Mouse (Mus musculus) left cerebral cortex, postnatal 14 days (tissue): Measurements from ENCODE around the gene Npb. TPM values are rescaled to one million over a fixed set of nuclear protein-coding genes. Genes with fewer than 3 reads are reported as not detected.

Experiments used
- DNase-seq, 2 experiments: peaks; one replicate each; pipeline ENCODE4 v3.0.0; 2021 to 2022; ENCODE audit warnings: low spot score in 2 of 2, mixed read lengths in 1 of 2
- intact Hi-C: fragments of 180-260 bp; cut with DNase I; formaldehyde crosslinking; loops from one replicate; pipeline ENCODE4 v1.15.1; 2025
- total RNA-seq, 2 experiments: library from RNA; stranded (reverse); gene quantifications; 2 replicates each; pipeline ENCODE4 v1.2.3; 2021

Npb gene
- total RNA-seq, 2 experiments from 2014 or later = 0.97 to 1.0 TPM

DNA sequence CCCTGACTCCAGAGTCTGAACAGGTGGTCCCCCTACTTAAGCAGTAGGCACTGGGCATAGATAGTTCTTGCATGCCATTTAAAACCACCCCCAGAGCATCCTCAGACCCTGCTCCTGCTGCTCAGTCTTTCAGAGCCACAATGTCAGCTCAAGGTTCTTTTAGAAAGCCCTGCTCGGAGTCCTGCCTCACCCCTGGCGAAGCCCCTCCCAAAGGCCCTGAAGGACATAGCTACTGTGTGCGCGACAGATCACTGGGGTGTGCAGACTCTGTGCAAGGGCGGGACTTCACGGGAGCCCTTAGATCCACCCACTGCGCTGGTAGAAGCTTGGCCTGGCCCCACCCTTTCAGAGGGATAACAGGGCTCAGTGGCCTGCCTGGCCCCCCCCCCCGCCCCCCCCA lies 973 bp downstream of the Npb start:
- no peak for DNase-seq
- intact Hi-C loops = no loop called here

DNA sequence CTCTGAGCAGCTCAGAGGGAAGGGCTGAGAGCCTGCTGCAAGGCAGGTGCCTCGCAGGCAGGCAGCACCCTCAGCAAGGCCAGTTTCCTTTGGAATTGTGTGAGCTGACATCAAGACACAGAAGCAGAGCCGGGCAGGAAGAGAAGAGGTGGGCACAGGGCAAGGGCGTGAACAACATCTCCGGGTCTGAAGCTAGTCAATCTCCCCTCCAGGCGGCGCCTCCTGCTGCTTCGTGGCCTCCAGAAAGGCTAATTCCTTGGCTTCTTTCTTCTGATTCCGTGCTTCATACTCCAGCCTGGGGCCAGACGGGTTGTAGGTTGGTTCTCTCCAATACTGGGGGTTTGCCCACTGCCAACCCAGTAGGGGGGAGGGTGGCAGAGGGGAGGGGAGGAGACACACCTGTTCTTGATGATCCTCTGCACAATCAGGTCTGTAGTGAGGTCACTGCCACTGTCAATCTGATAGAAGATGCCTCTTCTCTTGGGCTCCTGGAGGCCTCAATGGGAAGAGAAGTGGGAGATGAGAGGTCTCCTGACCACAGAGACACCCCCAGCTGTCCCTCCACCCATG lies 2.3 kb downstream of the Npb start:
- intact Hi-C loops = no loop called here
- DNase-seq = no peak

DNA sequence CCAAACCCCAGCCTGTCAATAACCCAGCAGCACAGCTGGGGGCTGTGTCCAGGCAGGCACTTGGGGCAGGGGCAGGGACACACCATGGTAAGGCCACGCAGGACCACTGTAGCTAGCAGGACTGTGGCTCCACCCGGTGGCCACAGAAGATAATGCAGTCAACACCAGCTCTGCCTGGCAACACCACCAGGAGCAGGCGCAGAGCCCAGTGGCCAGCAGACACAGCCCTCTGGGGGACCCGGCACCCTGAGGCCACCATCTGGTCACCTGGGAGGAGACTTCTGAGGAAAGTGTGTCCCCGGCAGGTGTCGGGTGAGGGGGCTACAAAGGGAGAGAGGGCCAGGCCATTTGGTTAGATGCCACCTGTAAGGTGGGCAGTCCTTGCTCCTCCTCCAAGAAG lies 4.5 kb downstream of the Npb start:
- intact Hi-C loops = no loop called here
- DNase-seq = peak; percentile 71 to 86

DNA sequence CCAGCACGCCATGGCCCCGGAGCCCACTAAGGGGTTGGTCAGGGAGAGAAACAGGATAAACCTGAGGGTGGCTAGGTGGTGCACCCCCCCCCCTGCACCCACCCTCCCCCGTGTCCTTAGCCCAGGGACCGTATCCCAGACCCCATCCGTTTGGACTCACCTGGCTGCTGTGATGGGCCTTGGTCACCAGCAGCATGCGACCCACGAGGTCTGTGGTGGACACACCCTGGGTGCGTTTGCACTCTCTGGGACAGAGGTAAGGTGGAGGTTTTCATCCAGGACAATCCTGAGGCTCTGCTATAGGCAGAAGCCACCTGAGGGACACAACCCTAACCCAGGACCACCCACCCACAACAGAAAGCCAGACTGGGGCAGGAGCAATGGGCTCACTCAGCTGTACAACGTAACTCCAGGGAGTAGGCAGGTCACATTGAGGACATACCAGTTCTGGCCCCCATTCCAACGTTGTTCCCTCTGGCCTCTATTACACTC lies 5.2 kb downstream of the Npb start:
- no peak for DNase-seq
- intact Hi-C loops = no loop called here

DNA sequence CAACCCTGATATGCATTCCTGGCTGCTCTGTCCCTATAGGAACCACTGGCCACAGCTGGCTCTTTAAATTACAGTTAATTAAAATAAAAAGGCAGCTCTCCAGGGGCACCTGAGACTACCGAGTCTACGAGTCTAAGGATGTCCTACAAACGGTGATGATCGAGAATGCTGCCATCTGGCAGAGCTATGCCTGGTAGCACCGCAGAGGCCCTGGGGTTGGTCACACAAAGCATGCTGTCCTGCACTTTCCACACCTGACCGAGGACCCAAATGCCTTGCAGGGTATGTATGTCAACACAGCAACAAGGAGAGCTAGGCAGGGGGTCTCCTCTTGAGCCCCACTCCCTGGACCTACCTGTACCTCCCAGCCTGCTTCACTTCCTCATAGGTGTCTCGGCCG lies 5.7 kb downstream of the Npb start:
- DNase-seq = no peak
- intact Hi-C loops = no loop called here

DNA sequence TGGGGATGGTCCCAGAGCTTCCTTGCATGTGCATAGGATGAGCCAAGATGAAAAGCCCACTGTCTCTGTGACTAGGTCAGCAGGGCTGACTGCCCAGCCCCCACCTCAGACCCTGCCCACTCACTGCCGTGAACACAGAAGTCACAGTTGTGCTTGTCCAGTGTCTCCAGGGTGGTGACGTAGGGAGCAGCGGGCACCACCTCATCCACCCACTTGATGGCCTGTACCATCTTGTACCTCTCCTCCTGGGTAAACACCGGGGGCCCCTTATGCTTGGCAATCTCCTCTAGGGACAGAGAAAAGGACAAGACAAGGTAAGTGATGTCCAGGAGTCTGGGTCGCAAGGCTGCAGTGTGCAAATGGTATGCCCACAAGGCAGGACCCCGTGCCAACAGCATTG lies 6.9 kb downstream of the Npb start:
- DNase-seq = no peak

DNA sequence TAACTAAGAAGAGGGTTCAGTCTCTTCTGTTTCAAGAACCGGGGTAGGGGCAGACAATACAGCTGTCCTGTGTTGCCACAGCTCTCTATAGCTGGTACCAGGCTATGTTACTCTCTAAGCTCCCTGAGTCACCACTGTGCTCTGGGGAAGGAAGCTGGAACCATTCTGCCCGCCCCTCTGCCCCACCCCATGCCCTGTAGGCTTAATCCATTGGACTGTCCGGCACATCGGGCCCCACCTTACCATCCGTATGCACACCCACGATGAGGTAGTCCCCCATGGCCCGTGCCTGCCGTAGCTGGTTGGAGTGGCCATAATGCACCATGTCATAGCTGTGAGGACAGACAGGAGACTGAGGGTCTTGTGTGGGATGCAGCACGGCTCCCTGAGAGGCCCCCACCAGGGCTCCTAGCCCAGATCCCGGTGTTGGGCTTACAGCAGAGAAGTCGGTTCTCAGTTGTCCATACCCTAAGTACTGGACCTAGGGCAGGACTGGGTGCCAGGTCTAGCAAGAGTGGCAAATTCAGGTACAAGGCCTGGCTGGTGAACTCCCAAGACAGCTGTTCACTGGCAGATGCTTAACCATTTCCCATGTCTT lies 7.4 kb downstream of the Npb start:
- intact Hi-C loops = loop anchor here (5.0 kb wide), 1 partner anchor 98 kb away; no protein-coding TSS in a partner anchor
- no peak for DNase-seq

More for the DNA sequence above, 6.9 kb downstream of the Npb start:
- intact Hi-C loops = loop anchor here (5.0 kb wide), 1 partner anchor 98 kb away; no protein-coding TSS in a partner anchor

DNA sequence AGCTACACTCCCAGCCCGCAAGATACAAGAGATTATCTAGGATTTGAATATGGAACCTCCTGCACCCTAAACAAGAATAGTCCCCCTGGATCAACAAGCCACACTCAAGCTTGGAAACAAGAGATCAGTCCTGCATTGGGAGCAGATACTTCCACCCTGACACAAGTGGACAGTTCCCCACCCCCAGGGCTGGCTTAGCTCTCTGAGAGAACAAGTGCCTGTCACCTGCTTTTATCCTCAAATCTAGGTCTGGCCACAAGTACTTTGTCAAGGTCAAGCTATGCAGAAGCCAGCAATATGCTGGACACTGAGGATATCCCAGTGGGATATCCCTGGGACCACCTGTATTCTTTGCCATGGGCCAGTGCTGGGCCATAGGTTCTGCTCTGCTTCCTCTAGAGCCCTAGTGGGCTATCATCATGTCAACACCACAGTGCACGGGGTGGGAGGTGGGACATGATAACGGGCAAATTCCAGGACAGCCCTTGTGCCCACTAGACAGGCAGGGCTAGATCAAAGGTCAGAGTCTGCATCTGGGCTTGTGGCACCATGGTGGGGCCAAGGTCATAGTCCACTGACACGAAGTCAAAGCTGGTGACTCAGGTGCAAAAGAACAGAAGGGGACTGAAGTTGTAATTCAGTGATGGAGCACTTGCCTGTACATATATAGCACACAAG lies 8.5 kb downstream of the Npb start:
- DNase-seq = no peak
- intact Hi-C loops = loop anchor here (5.0 kb wide), 1 partner anchor 99 kb away; no protein-coding TSS in a partner anchor

DNA sequence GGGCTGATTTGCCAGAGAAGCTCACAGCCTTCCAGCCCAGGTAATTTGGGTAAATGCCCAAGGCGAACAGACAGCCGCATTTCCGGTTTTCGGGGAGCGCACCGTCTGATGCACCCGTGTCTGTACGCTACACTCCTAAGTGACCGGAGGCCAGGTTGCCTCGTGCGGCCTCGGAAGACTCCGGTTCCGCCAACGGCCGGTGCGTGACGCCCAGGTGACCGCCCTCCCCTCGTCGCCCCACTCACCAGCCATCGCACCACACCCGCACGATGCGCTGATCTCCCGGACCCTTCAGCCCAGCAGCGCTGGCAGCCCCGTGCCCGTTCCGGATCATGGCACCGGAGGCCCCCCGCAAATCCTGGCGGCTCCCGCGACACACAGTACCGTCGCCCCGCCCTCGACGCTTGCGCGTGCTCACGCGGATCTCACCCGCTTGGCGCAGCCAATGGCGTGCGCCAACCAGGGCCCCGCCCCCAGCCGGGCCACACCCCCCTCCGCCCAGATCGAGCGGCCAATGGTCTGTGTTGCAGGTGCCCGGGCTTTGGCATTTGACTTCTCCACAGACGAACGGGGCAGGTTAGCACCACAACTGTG lies 9.3 kb downstream of the Npb start, which contains the start of gene Pcyt2:
Gene Pcyt2, minus strand, starts transcription at position 418 of the 594 bp plus-strand sequence.
- intact Hi-C loops = loop anchor here (5.0 kb wide), 1 partner anchor 100 kb away; no protein-coding TSS in a partner anchor
- DNase-seq = peak; percentile 91 to 92

DNA sequence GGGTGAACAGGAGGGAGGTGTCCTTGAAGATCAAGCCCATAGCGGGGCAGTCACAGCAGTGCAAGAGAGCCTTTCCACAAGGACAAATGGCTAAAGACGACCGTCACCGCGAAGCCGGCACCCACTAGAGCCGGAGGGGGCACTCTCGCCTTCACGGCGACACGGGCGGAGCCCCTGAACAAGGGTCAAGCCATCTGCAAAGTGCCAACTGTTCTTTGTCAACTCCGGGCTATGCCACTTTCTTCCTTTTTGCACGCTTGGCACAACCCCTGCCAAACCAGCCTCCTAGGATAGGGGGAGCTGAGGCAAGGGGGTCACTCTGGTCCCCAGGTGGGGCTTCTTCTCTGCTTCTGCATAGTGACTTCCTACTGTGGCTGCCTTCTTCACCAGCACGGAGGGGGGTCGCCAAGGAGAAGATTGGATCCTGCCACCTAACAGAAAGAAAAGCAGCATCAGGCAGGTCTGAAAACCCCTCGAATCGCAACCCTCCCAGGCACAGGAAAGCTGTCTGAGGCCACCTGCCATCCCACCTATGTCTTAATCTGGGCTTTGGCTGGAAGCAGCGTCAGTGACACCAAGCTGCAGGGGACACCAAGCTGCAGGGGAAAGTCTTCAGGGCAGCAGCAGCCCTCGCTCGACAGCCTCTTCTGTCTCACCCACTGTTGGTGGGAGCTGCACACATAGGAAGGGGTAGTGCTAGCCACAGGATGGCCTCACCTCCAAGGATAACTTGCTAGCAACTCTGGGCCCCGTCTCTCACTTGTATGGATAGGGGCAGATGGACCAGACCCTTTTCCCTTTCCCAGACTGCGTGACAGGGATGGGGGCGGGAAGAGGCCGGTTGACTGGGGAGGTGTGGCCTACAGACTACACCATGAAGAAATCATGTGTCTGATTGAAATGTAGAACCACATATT lies 10.6 kb downstream of the Npb start:
- no peak for DNase-seq
- intact Hi-C loops = loop anchor here (5.0 kb wide), 1 partner anchor 102 kb away; no protein-coding TSS in a partner anchor

DNA sequence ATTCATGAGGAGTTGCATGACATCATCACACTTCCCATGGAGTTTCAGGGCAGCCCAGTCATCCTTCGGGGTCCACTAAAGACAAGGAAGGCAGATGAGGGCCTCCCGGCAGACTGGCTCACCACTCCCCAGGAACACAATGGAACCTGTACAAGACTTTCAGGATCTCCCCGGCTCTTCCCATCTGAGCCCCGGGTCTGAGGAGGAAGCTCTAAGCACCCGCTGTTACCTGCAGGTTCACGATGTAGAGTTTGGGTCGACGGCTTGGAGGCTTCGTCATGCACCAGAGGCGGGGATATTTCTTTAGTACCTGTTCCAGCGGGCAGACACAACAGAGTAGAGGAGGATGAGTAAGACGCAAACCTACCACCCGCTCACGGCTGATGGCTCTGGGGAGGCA lies 11.9 kb downstream of the Npb start:
- intact Hi-C loops = loop anchor here (5.0 kb wide), 1 partner anchor 157 kb away; no protein-coding TSS in a partner anchor
- no peak for DNase-seq

DNA sequence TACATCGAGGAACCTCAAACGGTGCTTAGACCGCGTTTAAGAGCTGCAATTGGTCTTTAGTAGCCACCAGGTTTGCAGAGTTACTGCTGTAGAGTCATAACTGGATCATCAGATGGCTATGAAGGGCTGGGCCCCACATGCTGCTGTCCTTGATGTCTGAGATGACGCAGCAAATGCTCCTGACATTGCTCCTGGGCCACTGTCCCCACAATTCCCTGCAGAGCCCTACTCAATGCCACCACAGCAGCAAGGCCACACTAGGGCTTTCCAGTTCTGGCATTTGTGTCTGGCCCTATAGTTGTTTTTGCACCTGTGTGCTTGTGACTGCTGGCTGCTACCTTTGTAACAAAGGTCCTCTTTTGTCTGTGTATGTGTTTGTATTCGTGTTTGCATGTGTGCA lies 14.5 kb downstream of the Npb start:
- DNase-seq = no peak
- intact Hi-C loops = loop anchor here (5.0 kb wide), 1 partner anchor 154 kb away; no protein-coding TSS in a partner anchor

DNA sequence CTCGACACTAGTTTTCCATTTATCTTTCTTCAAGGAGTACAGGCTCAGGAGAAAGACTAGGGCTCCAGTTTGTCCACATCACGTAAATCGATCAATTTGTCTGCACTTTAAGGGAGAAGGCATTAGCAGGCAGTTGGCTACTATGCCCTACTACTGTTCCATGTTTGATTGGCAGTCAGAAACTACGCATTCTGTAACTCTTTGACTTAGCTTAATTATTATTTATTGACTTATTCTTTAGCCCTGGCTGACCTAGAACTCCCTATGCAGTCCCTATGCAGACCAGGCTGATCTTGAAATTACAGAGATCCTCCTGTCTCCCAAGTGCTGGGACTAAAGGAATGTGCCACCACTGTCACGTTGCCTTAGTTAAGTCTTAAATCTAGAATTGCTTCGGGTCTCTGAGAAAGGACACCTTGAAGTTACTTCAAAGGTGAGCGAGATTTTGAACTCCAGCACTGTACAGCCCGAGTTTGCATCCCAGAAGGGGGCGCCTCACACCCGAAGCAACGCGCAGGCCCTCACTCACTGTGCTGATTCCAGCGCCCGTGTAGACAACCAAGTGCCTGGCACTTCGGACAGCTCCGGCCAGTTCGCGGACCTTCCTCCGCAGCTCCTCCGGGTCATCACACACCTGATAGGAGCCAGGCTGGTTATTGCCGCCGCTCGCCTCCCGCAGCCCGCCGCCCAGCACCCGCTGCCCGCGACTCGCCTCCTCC lies 15.8 kb downstream of the Npb start:
- intact Hi-C loops = loop anchor here (5.0 kb wide), 1 partner anchor 153 kb away; no protein-coding TSS in a partner anchor
- DNase-seq = peak; percentile 63 to 69

DNA sequence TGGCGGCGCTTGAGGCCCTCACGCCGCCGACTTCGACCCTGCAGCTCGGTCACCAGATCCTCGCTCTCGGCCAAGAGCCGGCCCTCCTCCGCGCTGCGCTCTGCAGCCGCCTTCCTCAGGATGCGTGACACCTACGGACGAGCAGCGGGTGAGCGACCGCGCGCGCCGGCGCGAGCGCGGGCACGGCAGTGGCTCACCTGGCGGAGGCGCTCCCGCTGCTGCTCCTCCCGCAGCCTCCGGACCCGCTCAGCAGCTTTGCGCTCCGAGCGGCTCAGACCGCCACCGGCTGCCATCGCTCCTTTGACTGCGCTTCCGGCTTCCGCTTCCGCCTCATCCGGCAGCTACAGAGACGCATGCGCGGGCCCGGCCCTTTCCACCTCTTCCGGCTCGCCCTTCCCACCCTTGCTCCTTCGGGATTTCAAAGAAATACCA lies 16.4 kb downstream of the Npb start:
- intact Hi-C loops = loop anchor here (5.0 kb wide), 2 partner anchors 88 to 153 kb away; partner anchors contain the start of genes Cenpx and Lrrc45
- DNase-seq = peak; percentile 83 to 89

DNA sequence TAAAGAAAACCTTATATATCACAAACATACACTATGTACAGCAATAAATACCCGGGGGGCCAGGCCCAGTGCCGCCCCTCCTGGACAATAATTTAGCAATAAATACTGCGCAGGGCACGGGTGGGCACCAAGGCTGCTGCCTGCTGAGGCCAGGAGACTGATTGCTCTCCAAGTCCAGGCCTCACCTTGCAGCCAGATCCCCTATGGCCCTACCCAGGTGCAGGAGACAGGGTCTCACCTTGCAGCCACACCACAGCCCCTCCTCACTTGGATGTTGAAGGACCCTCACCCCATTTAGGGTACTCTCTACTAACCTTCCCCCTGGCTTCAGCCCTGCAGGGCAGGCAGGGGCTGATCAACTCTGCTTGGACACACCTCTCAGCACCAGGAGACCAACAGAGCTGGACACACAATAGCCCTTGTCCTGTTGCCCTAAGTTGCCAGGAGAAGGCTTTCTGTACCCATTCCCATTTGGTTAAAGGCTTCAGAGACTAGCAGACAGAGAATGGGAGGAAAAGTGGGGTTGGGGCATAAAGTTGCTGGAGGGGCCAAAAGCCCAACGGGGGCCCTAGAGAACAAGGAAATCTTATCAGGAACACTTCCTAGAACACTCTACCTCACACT lies 17.0 kb downstream of the Npb start, which contains the start of gene Sirt7:
Gene Sirt7, minus strand, starts transcription at position 89 of the 624 bp plus-strand sequence.
- no peak for DNase-seq
- intact Hi-C loops = loop anchor here (5.0 kb wide), 1 partner anchor 87 kb away; the partner anchor contains the start of genes Cenpx and Lrrc45

DNA sequence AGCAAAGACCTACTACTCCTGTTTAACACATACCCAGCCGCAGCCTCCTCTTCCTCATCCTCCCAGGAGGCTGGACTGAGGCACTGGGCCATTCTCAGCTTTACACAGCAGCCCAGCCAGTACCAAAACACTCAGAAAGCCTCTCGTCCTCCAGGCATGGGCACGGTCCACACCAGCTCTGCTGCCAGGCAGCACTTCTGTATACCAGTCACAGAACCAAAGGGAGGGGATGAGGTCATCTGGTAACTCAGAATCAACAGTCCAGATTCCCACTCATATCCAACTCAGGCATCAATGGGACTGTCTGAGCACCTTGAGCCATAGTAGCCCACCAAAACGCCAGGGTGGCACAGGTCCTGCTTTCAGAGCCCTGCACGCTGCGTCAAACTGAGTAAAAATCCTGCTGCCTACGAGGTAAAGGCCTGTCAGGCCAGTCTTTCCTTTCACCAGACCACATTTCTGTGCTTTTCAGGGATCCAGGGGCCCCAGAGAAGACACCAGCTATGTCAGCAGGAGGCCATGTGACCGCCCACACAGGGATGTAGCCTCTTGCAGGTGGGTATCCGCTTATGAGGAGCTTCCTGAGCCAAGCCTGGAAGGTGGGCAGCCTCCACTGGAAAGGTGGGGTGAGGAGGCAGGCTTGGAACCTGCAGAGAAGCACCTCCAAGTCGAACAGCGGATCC lies 18.6 kb downstream of the Npb start:
- intact Hi-C loops = loop anchor here (5.0 kb wide), 1 partner anchor 85 kb away; the partner anchor contains the start of genes Cenpx and Lrrc45

More for the DNA sequence above, 18.6 kb downstream of the Npb start:
- DNase-seq = no peak
